Mouse (Mus musculus): ENCODE measurements around the gene Ndufb7. TPM values are rescaled to one million over a fixed set of nuclear protein-coding genes. Genes with fewer than 3 reads are reported as not detected.

The Ndufb7 gene
- polyA plus RNA-seq, 1 experiment: 511 TPM

GRCm38 (mm10) chr8:83575561-83576515, 9.4 kb downstream of the Ndufb7 start:
- Histone ChIP-seq H3K36me3 (replicated peaks; ENCODE audit: low read length) (peaks cover 91% of the 10 kb centered on the region), H3K27me3 (replicated peaks) (no peaks in the 10 kb centered on the region), H3K4me1 (peaks cover 86% of the 10 kb centered on the region)

GRCm38 (mm10) chr8:83576516-83576895, 10.0 kb downstream of the Ndufb7 start:
- peaks cover 90% of the 10 kb centered on the region for H3K36me3 ChIP-seq (replicated peaks; ENCODE audit: low read length)
- TF ChIP-seq FLI1 (IDR thresholded peaks at IDR 0.05; ENCODE audit: low read length) (no peak), GATA1 (IDR thresholded peaks at IDR 0.05; ENCODE audit: borderline replicate concordance, low read length) (no peak)
- no peak overlapping the region for H3K4me3 ChIP-seq (replicated peaks)
- H3K27me3 ChIP-seq (replicated peaks): no peaks in the 10 kb centered on the region
- peaks cover 85% of the 10 kb centered on the region for H3K4me1 ChIP-seq
- H3K9me3 ChIP-seq: no peaks in the 10 kb centered on the region

More at GRCm38 (mm10) chr8:83575561-83576515, 9.4 kb downstream of the Ndufb7 start:
- H3K9me3 ChIP-seq: no peaks in the 10 kb centered on the region
- no peak overlapping the region for H3K4me3 ChIP-seq (replicated peaks)
- TF ChIP-seq GATA1 (IDR thresholded peaks at IDR 0.05; ENCODE audit: borderline replicate concordance, low read length) (no peak), FLI1 (IDR thresholded peaks at IDR 0.05; ENCODE audit: low read length) (no peak)

GRCm38 (mm10) chr8:83576921-83577320, 10.4 kb downstream of the Ndufb7 start:
- Histone ChIP-seq H3K4me3 (replicated peaks) (no peak overlapping the region), H3K27me3 (replicated peaks) (no peaks in the 10 kb centered on the region), H3K36me3 (replicated peaks; ENCODE audit: low read length) (peaks cover 90% of the 10 kb centered on the region), H3K4me1 (peaks cover 85% of the 10 kb centered on the region), H3K9me3 (no peaks in the 10 kb centered on the region)
- TF ChIP-seq FLI1 (IDR thresholded peaks at IDR 0.05; ENCODE audit: low read length): no peak

DNA sequence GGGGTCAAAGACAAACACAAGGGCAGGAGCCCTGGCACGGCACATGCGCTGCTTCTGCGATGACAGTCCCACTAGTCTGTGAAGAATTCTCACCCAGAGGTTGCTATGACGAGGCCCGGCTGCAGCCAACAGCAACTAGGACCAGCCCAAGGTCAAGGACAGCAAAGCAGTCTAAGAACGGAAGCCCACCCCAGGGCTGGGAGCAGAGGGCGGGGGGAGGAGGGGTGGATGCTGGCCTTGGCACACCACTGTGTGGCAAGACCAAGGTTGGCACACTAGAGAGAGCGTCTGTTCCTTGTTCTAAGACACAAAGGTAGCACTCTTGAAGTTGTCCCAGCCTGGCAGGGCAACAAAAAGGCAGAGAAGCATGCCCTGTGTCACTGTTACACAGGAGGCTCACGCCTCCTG, 10.9 kb downstream of the Ndufb7 start:
- Histone ChIP-seq H3K4me1 (peaks cover 85% of the 10 kb centered on the region), H3K27me3 (replicated peaks) (no peaks in the 10 kb centered on the region), H3K36me3 (replicated peaks; ENCODE audit: low read length) (peaks cover 89% of the 10 kb centered on the region), H3K9me3 (no peaks in the 10 kb centered on the region), H3K4me3 (replicated peaks) (no peak overlapping the region)
- no peak for TF ChIP-seq FLI1 (IDR thresholded peaks at IDR 0.05; ENCODE audit: low read length)
- TF ChIP-seq GATA1 (IDR thresholded peaks at IDR 0.05; ENCODE audit: borderline replicate concordance, low read length): no peak

GRCm38 (mm10) chr8:83578131-83579055, 11.9 kb downstream of the Ndufb7 start:
- H3K4me1 ChIP-seq: peaks cover 79% of the 10 kb centered on the region
- no peaks in the 10 kb centered on the region for H3K9me3 ChIP-seq
- TF ChIP-seq FLI1 (IDR thresholded peaks at IDR 0.05; ENCODE audit: low read length): no peak
- no peak for TF ChIP-seq GATA1 (IDR thresholded peaks at IDR 0.05; ENCODE audit: borderline replicate concordance, low read length)
- H3K4me3 ChIP-seq (replicated peaks): no peak overlapping the region
- H3K36me3 ChIP-seq (replicated peaks; ENCODE audit: low read length): peaks cover 87% of the 10 kb centered on the region
- H3K27me3 ChIP-seq (replicated peaks): no peaks in the 10 kb centered on the region

- Histone ChIP-seq H3K4me1 (peaks cover 75% of the 10 kb centered on the region), H3K9me3 (no peaks in the 10 kb centered on the region), H3K4me3 (replicated peaks) (no peak overlapping the region), H3K36me3 (replicated peaks; ENCODE audit: low read length) (peaks cover 86% of the 10 kb centered on the region), H3K27me3 (replicated peaks) (no peaks in the 10 kb centered on the region)
- TF ChIP-seq GATA1 (IDR thresholded peaks at IDR 0.05; ENCODE audit: borderline replicate concordance, low read length): no peak
- no peak for TF ChIP-seq FLI1 (IDR thresholded peaks at IDR 0.05; ENCODE audit: low read length)
Measured at GRCm38 (mm10) chr8:83579676-83580075, 13.2 kb downstream of the Ndufb7 start.

DNA sequence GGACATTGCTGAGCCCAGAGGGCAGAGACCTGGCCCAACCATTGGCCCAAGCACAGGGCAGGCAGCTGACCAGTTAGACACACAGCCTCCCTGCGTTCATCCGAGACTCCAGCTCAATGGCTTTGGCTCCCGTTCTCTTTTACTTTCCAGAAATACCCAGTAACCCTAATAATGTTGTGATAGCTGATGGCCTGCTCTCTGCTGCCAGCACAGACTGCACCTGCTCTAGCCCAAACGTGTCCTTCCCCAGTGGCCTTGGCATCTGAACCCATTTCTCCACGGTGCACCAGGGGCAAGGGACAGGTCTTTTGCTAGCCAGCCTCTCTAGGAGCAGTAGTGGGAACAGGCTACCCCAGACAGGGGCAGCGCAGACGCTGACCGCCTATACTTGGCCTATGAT, 14.4 kb downstream of the Ndufb7 start:
- Histone ChIP-seq H3K9me3 (no peaks in the 10 kb centered on the region), H3K4me1 (peaks cover 67% of the 10 kb centered on the region), H3K36me3 (replicated peaks; ENCODE audit: low read length) (peaks cover 86% of the 10 kb centered on the region), H3K27me3 (replicated peaks) (no peaks in the 10 kb centered on the region), H3K4me3 (replicated peaks) (no peak overlapping the region)
- TF ChIP-seq GATA1 (IDR thresholded peaks at IDR 0.05; ENCODE audit: borderline replicate concordance, low read length): no peak
- no peak for TF ChIP-seq FLI1 (IDR thresholded peaks at IDR 0.05; ENCODE audit: low read length)

DNA sequence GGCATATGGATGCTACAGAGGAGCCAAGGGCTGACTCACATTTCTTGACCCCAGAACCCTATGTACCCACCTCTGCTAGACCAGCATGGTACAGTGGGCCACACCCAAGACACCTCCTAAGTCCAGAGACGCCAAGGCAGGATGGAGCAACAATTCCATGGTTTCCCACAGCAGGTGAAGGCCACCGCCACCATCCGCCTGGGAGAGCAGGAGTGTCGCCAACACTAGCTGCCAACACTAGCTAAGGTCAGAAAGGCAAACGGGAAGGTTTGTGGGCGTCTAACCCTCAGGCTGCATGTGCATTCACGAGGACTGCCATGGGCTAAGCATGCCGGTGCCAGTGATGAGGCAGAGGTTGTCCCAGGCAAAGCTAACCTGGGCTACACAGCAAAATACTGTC, 15.8 kb downstream of the Ndufb7 start:
- H3K4me3 ChIP-seq (replicated peaks): peak overlapping the region; percentile 38
- H3K36me3 ChIP-seq (replicated peaks; ENCODE audit: low read length): peaks cover 80% of the 10 kb centered on the region
- no peaks in the 10 kb centered on the region for H3K9me3 ChIP-seq
- no peaks in the 10 kb centered on the region for H3K27me3 ChIP-seq (replicated peaks)
- TF ChIP-seq FLI1 (IDR thresholded peaks at IDR 0.05; ENCODE audit: low read length): no peak
- TF ChIP-seq GATA1 (IDR thresholded peaks at IDR 0.05; ENCODE audit: borderline replicate concordance, low read length): no peak
- peaks cover 60% of the 10 kb centered on the region for H3K4me1 ChIP-seq

- H3K4me3 ChIP-seq (replicated peaks): no peak overlapping the region
- peaks cover 83% of the 10 kb centered on the region for H3K36me3 ChIP-seq (replicated peaks; ENCODE audit: low read length)
- TF ChIP-seq FLI1 (IDR thresholded peaks at IDR 0.05; ENCODE audit: low read length) (no peak), GATA1 (IDR thresholded peaks at IDR 0.05; ENCODE audit: borderline replicate concordance, low read length) (no peak)
- H3K4me1 ChIP-seq: peaks cover 59% of the 10 kb centered on the region
- H3K9me3 ChIP-seq: no peaks in the 10 kb centered on the region
- H3K27me3 ChIP-seq (replicated peaks): no peaks in the 10 kb centered on the region
Measured at GRCm38 (mm10) chr8:83583236-83583635, 16.8 kb downstream of the Ndufb7 start.
